Mouse (Mus musculus): ENCODE results near the gene Tbc1d9b. TPM values are rescaled to one million over a fixed set of nuclear protein-coding genes. Genes with fewer than 3 reads are reported as not detected.

The Tbc1d9b gene
- total RNA-seq, 1 experiment from 2014 or later: 129 TPM

DNA sequence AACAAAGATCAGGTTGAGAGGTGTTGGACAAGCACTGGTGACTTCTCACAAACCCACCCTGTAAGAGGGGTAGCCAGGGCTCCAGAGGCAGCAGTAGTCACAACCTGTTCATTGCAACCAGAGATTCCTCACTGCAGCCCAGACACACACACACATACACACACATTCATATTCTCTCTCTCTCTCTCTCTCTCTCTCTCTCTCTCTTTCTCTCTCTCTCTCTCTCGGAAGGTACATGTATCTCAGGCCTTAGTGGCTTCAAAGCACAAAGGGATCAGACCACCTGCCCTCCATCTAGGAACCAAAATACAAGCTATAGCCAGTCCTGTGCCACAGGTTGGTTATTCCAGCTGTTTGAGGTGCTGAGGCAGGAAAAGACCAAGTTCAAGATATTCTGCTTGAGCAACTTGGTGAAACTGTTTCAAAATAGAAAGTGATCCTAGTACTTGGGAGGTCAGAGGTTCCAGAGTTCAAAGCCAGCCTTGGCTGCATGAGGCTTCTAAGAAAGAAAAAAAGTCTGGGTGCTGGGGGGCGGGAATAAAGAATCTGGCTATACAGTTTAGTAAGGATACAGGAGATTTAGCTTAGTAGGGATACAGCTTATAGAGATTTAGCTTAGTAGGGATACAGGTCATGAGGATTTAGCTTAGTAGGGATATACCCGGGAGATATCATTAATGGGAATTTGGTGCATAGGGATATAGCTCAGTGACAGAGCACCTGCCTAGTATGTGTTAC, 80.3 kb downstream of the Tbc1d9b start:
- no peak for DNase-seq

- no peak for DNase-seq
Measured at GRCm38 (mm10) chr11:50212060-50212739, 81.0 kb downstream of the Tbc1d9b start.

DNA sequence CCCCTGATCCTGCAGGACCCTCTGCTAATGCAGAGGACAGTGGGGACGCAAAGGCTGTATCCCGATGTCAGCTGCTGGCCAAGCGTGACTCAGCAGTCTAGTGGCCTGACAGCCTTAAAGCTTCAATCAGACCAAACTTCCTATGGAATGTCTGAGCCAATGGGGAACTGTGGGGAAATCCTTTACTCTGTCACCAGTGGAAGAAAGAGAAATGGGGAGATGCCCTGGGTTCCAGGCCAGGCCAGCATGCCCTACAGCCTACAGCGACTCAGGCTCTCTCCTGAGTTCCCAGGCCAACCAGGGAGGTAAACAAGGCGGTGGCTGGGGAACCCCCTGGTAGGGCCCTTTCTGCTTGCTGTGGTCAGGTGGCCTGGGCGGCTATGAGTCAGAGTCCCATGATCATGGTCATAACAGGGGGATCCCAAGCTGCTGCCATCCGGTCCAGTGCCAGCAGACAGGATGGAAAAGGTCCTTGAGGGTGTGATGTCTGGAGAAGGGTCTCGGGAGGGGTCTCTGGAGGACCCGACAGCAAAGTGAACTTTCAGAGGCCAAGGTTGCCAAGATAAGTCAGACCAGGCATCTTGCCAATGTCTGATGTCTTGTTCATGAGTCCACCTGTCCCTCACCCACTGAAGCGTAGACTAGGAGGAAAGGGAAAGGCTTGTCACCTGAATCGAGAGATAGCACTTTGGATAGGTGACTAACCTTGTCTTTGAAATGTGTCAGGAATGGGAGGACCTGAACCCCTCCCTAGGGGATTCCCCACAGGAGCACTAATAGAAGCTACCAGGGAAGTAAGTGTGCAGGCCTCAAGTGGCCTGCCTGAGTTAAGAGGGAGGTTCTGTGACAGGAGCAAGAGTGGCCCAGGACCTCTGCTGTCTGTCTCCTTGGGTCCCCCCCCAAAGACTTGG, 81.9 kb downstream of the Tbc1d9b start:
- DNase-seq: peak; percentile 85

GRCm38 (mm10) chr11:50214631-50215030, 83.4 kb downstream of the Tbc1d9b start:
- DNase-seq: no peak

- no peak for DNase-seq
Measured at GRCm38 (mm10) chr11:50215633-50216032, 84.4 kb downstream of the Tbc1d9b start.

DNA sequence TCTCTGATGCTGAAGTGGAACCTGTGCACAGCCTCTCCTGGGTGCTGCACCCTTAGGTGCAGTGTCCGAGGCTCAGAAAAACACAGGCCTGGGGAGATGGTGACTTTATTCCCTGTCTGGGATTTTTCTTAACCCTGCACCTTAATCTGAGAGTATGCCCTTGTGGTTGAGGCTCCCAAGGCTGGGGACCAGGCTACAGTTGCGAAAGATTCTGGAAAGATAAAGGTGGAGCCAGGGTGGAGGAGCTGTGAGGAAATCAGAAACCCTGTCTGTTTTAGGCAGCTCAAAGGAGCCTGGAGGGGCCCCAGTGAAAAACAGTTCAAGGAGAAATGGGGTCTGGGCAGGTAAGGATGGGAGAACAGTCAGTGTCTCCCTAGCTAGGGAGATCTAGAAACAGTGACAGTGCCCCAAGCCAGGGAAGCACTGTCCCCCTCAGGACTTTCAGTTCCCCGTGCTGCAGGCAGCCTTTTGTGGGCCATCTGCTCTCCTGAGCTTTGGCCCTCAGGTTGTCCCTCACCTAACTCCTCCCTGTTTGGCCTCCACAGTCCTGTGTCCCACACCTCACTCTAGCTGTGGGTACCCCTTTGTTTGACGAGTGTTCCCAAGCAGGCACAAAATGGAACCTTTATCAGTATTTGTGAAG, 85.6 kb downstream of the Tbc1d9b start:
- no peak for DNase-seq

- DNase-seq: no peak
Measured at GRCm38 (mm10) chr11:50217811-50218210, 86.6 kb downstream of the Tbc1d9b start.

DNA sequence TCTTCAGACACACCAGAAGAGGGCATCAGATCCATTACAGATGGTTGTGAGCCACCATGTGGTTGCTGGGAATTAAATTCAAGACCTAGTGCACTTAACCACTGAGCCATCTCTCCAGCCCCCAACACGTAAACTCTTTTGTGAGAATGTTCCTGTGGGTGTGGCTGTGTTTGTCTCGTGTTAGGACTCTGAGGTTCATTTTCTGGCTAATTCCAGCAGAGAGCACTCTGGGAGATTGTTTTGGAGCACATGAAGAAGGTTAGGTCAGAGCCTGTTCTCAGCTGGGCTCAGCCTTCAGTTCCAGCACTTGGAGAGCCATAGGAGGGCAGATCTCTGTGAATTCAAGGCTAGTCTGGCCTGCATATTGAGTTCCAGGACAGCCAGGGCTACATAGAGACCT, 88.6 kb downstream of the Tbc1d9b start:
- DNase-seq: no peak

Other genes starting within 250 kb of the Tbc1d9b start
- 0.49 TPM in 1 of 2 replicates, not detected in the other for gene Rasgef1c, start 229.6 kb upstream of the Tbc1d9b start, total RNA-seq (2021)
- gene Rnf130, start 106.0 kb upstream of the Tbc1d9b start, total RNA-seq (2021): 71.7 and 83.7 TPM in 2 replicates
- gene Mrnip, start 43.0 kb downstream of the Tbc1d9b start, total RNA-seq (2021): 10.5 and 15.0 TPM in 2 replicates
- 784 and 1,020 TPM in 2 replicates for gene Sqstm1, start 79.4 kb downstream of the Tbc1d9b start, total RNA-seq (2021)
- gene Mgat4b, start 79.5 kb downstream of the Tbc1d9b start, total RNA-seq (2021): 138 and 161 TPM in 2 replicates
- 6.2 and 7.5 TPM in 2 replicates for gene Ltc4s, start 107.2 kb downstream of the Tbc1d9b start, total RNA-seq (2021)
- gene Maml1, start 160.9 kb downstream of the Tbc1d9b start, total RNA-seq (2021): 28.4 and 29.5 TPM in 2 replicates
- 362 and 433 TPM in 2 replicates for gene Canx, start 194.3 kb downstream of the Tbc1d9b start, total RNA-seq (2021)
- gene Cby3, start 223.1 kb downstream of the Tbc1d9b start, total RNA-seq (2021): not detected in 2 replicates
- gene Hnrnph1, start 245.6 kb downstream of the Tbc1d9b start, total RNA-seq (2021): 310 and 324 TPM in 2 replicates